Mouse (Mus musculus): Measurements from ENCODE around the gene Col2a1.

GRCm38 (mm10) chr15:97927821-97928220 is 76.7 kb downstream of the Col2a1 start:
- TF ChIP-seq CTCF (IDR thresholded peaks at IDR 0.05; ENCODE audit: insufficient read depth, low read length) (no peak), POLR2A (IDR thresholded peaks at IDR 0.05; ENCODE audit: borderline replicate concordance, extremely low read depth, low read depth, low read length) (no peak)
